Mouse (Mus musculus): Measurements from ENCODE around the gene Gm49339.
"Not testable (repeated sequence)": the region's sequence is repeated elsewhere in the genome, so short reads cannot be mapped to it uniquely, and the experiment has no call there.

The Gm49339 gene

GRCm38 (mm10) chr10:51480397-51480796, at the start of gene Gm49339, which contains the start of gene Lilr4b:
Gm49339 (plus strand) TSS chr10:51480612.
Lilr4b (plus strand) TSS chr10:51480632.
- CTCF ChIA-PET, POLR2A ChIA-PET: not testable (repeated sequence)

GRCm38 (mm10) chr10:51432940-51433339, 47.5 kb upstream of the Gm49339 start:
- ChIA-PET POLR2A (no interaction called here), CTCF (no interaction called here)

- ChIA-PET POLR2A (no interaction called here), CTCF (no interaction called here)
Observed at GRCm38 (mm10) chr10:51435684-51436083, 44.7 kb upstream of the Gm49339 start.

DNA sequence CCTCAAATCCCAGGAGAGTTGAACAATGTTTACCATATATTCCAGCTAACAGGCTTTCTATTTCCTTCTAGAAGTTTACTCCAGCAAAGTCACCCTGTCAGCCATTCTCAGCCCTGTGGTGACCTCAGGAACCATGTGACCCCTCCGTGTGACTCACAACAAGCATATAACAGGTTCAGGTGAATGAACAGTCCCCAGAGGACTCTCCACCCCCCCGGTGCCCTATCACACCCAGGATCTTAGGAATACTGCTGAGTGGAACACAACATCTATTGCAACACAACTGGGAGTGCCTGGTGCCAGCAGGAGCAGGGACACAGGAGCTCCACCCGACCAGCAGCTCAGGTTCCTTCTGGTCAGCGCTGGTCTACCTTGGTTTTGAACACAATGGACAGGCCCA, 28.8 kb upstream of the Gm49339 start:
- POLR2A ChIA-PET = no interaction called here
- CTCF ChIA-PET = no interaction called here

- POLR2A ChIA-PET = no interaction called here
- CTCF ChIA-PET = no interaction called here
Observed at GRCm38 (mm10) chr10:51453616-51454298, 26.7 kb upstream of the Gm49339 start.

GRCm38 (mm10) chr10:51454365-51454764, 26.0 kb upstream of the Gm49339 start:
- POLR2A ChIA-PET = no interaction called here
- CTCF ChIA-PET = no interaction called here

DNA sequence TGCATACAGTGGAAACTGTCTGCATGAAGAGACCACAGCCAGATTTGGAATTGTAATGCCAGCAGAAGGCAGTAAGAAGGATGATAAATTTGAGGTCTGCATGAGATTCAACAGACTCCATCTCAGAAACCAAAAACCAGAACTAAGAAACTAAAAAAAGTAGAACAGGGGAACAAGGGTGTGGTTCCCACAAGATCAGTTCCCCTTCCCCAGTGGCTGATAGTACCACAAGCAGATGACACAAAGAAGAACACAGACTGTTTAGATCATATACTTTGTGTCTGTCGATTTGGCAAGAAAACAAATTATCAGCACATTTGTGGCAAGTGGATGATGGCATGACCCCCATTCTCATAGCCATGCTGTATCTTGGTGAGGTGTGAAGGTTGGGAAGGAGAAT, 24.6 kb upstream of the Gm49339 start:
- CTCF ChIA-PET = no interaction called here
- POLR2A ChIA-PET = no interaction called here

DNA sequence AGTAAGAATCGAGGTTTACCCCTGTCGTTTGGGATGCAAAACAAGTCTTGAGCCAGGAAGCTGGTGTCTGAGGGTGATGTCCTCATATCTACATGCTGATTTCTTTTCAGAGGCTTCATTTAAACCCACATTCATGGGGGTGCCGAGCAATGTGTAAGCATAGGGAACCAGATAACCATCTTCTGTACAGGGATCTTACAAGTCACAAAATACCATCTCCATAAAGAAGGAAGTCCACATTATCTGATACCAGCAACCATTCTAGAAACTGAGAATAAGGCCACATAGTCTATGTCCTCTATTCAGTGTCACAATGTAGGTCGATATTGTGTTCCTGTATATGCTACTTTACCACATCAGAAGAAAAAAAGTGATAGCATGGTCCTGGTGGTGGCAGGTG, 24.0 kb upstream of the Gm49339 start:
- POLR2A ChIA-PET = no interaction called here
- CTCF ChIA-PET = no interaction called here

DNA sequence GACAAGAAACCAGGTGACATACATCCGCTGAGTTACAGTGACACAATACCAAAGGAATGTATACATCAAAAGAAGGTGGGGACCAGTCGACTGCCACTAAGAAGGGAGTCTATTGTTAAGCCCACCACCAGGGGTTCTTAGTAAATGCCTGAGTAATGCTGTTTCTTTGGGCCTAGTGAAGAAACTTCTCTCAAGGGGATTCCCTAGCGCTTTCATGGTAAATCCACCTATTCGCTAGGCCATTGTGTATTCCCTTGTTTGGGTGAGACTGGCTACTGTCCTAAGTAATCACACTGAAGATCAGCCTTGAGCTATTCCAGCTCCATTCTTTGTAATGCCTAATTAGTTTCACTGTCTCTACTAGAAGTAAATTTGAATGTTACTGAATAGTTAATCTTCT, 16.6 kb upstream of the Gm49339 start:
- POLR2A ChIA-PET = not testable (repeated sequence)

GRCm38 (mm10) chr10:51490691-51491090, 10.3 kb downstream of the Gm49339 start, which contains the start of gene Lilrb4a:
Lilrb4a (plus strand) TSS chr10:51490956.
- POLR2A ChIA-PET, CTCF ChIA-PET: not testable (repeated sequence)

More for the DNA sequence above, 16.6 kb upstream of the Gm49339 start:
- CTCF ChIA-PET = not testable (repeated sequence)

DNA sequence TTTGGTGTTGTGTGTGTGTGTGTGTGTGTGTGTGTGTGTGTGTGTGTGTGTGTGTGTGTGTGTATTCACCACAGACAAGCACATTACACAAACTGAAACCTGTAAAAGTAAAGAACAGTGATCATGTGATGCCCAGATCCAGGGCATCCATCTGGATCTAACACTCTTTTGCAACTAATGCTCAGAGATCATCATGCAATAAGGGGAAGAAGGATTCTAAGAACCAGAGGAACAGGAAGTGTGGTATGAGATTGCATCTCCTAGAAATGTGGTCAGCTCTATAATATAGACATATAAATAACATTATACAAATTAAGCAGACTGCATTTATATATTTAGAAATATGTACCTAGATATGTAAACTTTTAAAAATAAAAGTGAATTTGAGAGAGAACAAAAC, 39.6 kb downstream of the Gm49339 start:
- ChIA-PET POLR2A (no interaction called here), CTCF (no interaction called here)

GRCm38 (mm10) chr10:51521453-51521852, 41.0 kb downstream of the Gm49339 start:
- ChIA-PET CTCF (no interaction called here), POLR2A (no interaction called here)

- ChIA-PET CTCF (no interaction called here), POLR2A (no interaction called here)
Observed at GRCm38 (mm10) chr10:51526090-51526489, 45.7 kb downstream of the Gm49339 start.

- POLR2A ChIA-PET = no interaction called here
- CTCF ChIA-PET = no interaction called here
Observed at GRCm38 (mm10) chr10:51526633-51527032, 46.2 kb downstream of the Gm49339 start.

DNA sequence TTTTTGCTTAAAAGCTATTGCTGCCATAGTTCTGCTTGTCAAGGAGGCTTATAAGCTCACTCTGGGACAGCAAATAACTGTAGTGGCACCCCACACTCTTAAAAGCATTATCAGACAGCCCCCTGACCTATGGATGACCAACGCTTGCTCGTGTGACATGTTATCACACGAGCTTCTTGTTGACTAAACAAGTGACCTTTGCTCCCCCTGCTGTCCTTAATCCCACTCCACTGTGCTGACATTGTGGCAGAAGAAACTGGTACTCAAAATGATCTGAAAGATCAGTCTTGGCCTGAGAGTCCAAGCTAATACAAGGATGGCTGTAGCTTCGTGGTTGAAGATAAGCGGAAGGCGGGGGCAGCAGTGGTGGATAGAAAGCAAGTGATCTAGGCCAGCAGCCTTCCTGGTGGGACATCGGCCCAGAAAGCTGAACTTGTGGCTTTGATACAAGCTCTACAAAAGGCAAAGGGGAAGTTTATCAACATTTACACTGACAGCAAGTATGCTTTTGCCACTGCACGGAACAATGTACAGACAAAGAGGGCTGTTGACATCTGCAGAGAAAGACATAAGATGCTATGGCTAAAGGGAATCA, 48.5 kb downstream of the Gm49339 start:
- ChIA-PET CTCF (no interaction called here), POLR2A (interaction anchor here in 1 of 4 experiments (0.6 kb wide), 1 partner anchor 166 kb away, joined by 3 read pairs; no protein-coding TSS in a partner anchor)

DNA sequence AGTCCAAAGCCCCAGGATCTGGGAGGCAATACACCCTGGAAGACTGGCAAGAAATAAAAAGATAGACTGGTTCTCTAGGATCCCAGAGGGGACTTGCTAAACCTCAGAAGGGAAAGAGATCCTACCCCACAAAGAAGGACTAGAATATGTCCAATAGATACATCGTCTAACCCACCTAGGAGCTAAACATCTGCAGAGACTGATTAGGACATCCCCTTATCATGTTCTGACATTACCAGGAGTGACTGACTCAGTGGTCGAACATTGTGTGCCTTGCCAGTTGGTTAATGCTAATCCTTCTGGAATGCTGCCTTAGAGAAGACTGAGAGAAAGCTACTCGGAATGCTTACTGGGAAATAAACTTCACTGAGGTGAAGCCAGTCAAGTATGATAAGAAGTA, 49.1 kb downstream of the Gm49339 start:
- POLR2A ChIA-PET = no interaction called here

DNA sequence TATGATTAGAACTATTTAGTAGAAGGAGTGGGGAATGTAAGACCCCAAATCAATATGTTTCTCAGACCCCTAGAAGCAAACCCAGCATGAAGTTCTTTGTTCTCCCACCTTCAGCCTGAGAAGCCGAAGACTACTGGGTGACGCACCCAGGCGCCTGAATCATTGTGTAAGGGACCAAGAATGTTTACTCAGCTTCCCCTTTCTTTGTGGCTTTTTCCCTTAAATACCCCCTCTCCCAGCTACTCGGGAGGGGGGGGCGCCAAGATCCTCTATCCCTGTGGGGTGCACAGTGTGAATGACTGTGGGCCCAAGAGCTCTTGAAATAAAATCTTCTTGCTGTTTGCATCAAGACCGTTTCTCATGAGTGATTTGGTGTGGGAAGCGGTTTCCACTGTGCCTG, 50.4 kb downstream of the Gm49339 start:
- POLR2A ChIA-PET = no interaction called here

More for the DNA sequence above, 49.1 kb downstream of the Gm49339 start:
- CTCF ChIA-PET = no interaction called here

More for the DNA sequence above, 50.4 kb downstream of the Gm49339 start:
- CTCF ChIA-PET = no interaction called here

All from embryonic stem cell, embryonic (primary cell).